Mouse (Mus musculus) midbrain, postnatal 0 days (tissue): ENCODE results near the gene Pf4. TPM values are rescaled to one million over a fixed set of nuclear protein-coding genes. Genes with fewer than 3 reads are reported as not detected.

Experiments used
- ATAC-seq: fragments of 200-750 bp; cut with Nextera tagmentation; 2 replicates; pipeline ENCODE4 v1.8.0; 2017; ENCODE audit warnings: moderate number of reproducible peaks, mild to moderate bottlenecking, moderate TSS enrichment, moderate library complexity; ENCODE audit not compliant: low FRiP score
- DNase-seq: peaks from one replicate; pipeline ENCODE4 v3.0.0-alpha.2; 2015; ENCODE audit warnings: low spot score
- H3K27ac ChIP-seq: fragments of 300-500 bp; sonication (generic); 2 replicates; pipeline ENCODE4 v1.5.1; 2014; ENCODE audit warnings: low read depth, mild to moderate bottlenecking, low read length, mixed read lengths
- H3K27me3 ChIP-seq: fragments of 300-500 bp; sonication (generic); 2 replicates; pipeline ENCODE4 v1.6.1; 2014; ENCODE audit warnings: low read length, control low read depth, mixed read lengths; ENCODE audit not compliant: insufficient read depth
- H3K36me3 ChIP-seq: fragments of 300-500 bp; sonication (generic); 2 replicates; pipeline ENCODE4 v1.6.1; 2014; ENCODE audit warnings: low read length, control low read depth, mixed read lengths; ENCODE audit not compliant: insufficient read depth
- H3K4me1 ChIP-seq: fragments of 300-500 bp; sonication (generic); 2 replicates; pipeline ENCODE4 v1.6.1; 2014; ENCODE audit warnings: mild to moderate bottlenecking, control low read depth, antibody characterized with exemption, low read length, mixed read lengths; ENCODE audit not compliant: insufficient read depth
- H3K4me2 ChIP-seq: fragments of 300-500 bp; sonication (generic); 2 replicates; pipeline ENCODE4 v1.6.1; 2014; ENCODE audit warnings: low read depth, mild to moderate bottlenecking, low read length, mixed read lengths; ENCODE audit not compliant: poor library complexity, severe bottlenecking
- H3K4me3 ChIP-seq: fragments of 300-500 bp; sonication (generic); 2 replicates; pipeline ENCODE4 v1.5.1; 2014; ENCODE audit warnings: low read depth, mild to moderate bottlenecking, low read length, moderate library complexity
- H3K9ac ChIP-seq: fragments of 300-500 bp; sonication (generic); replicated peaks from 2 replicates; pipeline ENCODE4 v1.6.1; 2014; ENCODE audit warnings: mild to moderate bottlenecking, low read length, moderate library complexity, mixed read lengths; ENCODE audit not compliant: poor library complexity, severe bottlenecking
- H3K9me3 ChIP-seq: fragments of 300-500 bp; sonication (generic); 2 replicates; pipeline ENCODE4 v1.6.1; 2016; ENCODE audit warnings: low read length, control low read depth
- CTCF ChIP-seq: IDR thresholded peaks from 2 replicates; pipeline ENCODE4 v1.5.1; 2016; ENCODE audit warnings: antibody characterized with exemption, mild to moderate bottlenecking
- WGBS: fragments of 180-500 bp; shearing (Covaris S2); extraction: QIAGEN DNeasy Blood & Tissue Kit; methylation state at CpG from one replicate; pipeline ENCODE4 v1.1.7; 2014; 5-methylcytosine and 5-hydroxymethylcytosine counted together
- polyA plus RNA-seq: library from polyadenylated mRNA; unstranded; fragments of >200 nt; fragmentation: Nextera tagmentation; extraction: Ambion mirVana; gene quantifications from 2 replicates; pipeline ENCODE4 v1.2.1, GENCODE M21; 2015
- total RNA-seq: library from RNA; depleted of rRNA; stranded (reverse); fragments of >200 nt; gene quantifications from 2 replicates; pipeline ENCODE4 v1.2.3, GENCODE M21; 2014

The Pf4 gene
- total and polyA plus RNA-seq, 2 experiments from 2014 or later = 32.1 to 60.6 TPM

DNA sequence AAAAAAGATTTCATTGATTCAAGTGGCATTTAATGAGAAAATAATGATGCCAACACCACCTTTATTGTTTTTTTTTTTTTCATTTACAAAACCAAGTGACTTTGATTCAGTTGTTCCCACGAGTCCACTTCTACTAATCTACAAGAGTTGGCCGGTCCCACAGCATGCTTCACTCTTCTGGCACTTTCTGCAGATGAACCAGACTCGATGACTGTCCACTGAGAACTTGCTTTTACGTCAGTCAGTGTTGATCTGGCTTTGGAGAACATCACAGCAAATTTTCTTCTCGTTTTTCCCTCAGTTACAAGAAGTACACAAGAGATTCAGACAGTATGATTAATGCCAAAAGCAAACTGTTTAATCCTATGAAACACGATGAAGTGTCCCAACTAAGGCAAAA lies 6.6 kb downstream of the Pf4 start:
- no peaks in the 10 kb centered on the region for H3K27me3 ChIP-seq
- DNase-seq = no peak
- no peak for TF ChIP-seq CTCF
- no peak for ATAC-seq
- H3K4me2 ChIP-seq = no peak overlapping the region
- H3K9me3 ChIP-seq = no peaks in the 10 kb centered on the region
- no peak overlapping the region for H3K9ac ChIP-seq
- H3K4me1 ChIP-seq = no peaks in the 10 kb centered on the region
- no peak overlapping the region for H3K4me3 ChIP-seq
- H3K36me3 ChIP-seq = no peaks in the 10 kb centered on the region
- WGBS = 83% methylated on average over 6 of the region's 6 CpGs
- H3K27ac ChIP-seq = no peak overlapping the region

DNA sequence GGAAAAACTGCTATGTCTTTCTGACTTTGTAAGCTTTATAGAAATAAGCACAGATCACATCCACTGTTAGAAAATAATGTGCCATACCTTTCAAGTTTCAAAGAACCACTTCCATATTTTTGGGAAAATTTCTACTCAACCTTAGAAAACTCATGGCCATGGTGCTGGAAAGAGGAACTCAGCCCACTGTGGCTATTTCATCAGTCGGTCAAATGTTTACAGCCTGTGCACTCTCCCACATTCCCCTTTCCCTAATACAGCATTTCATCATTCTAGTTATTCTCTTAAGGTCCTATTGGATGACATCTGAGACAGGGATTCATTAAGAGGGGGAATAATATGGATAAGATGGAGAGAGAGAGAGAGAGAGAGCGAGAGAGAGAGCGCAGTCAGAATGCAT lies 11.5 kb downstream of the Pf4 start:
- H3K9me3 ChIP-seq = no peaks in the 10 kb centered on the region
- no peak overlapping the region for H3K27ac ChIP-seq
- peaks cover 3% of the 10 kb centered on the region for H3K4me1 ChIP-seq
- 89% methylated on average over 3 of the region's 3 CpGs for WGBS
- H3K27me3 ChIP-seq = no peaks in the 10 kb centered on the region
- no peak for ATAC-seq
- no peak overlapping the region for H3K4me3 ChIP-seq
- DNase-seq = no peak
- TF ChIP-seq CTCF = no peak
- no peaks in the 10 kb centered on the region for H3K36me3 ChIP-seq
- H3K4me2 ChIP-seq = no peak overlapping the region
- no peak overlapping the region for H3K9ac ChIP-seq

GRCm38 (mm10) chr5:90785659-90786588 lies 13.7 kb downstream of the Pf4 start, which contains the start of gene Cxcl3:
Gene Cxcl3 (plus strand): TSS chr5:90786103.
- Histone ChIP-seq H3K4me2 (peak within 1 kb of the TSS; percentile 82), H3K4me1 (peaks cover 3% of the 10 kb centered on the region), H3K27me3 (no peaks in the 10 kb centered on the region), H3K36me3 (no peaks in the 10 kb centered on the region), H3K4me3 (peak within 1 kb of the TSS; percentile 36), H3K9ac (peak within 1 kb of the TSS; percentile 46), H3K27ac (no peak within 1 kb of the TSS), H3K9me3 (no peaks in the 10 kb centered on the region)
- peak; percentile 85 for ATAC-seq
- DNase-seq = peak; percentile 60
- TF ChIP-seq CTCF = peak; percentile 72
- 19% methylated on average over 24 of the region's 26 CpGs for WGBS

DNA sequence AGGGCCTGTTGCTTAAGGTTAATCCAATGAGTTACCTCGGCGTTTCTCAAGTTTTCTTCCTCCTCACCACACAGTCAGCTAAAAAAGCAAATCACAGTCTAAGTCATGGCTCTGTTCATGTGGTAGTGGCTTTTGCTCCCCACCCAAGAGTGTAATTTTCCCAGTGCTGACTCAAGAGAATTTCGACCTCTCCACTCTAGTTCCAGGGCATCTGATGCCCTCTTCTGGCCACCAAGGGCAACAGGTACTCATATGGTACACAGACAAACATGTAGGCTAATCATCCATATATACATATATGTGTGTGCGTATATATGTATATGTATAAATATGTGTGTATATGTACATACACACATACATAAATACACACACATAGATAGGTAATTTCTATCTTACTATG lies 15.9 kb downstream of the Pf4 start:
- Histone ChIP-seq H3K9ac (no peak overlapping the region), H3K9me3 (no peaks in the 10 kb centered on the region), H3K4me2 (no peak overlapping the region), H3K27me3 (no peaks in the 10 kb centered on the region), H3K4me1 (peaks cover 3% of the 10 kb centered on the region), H3K27ac (no peak overlapping the region), H3K4me3 (no peak overlapping the region), H3K36me3 (no peaks in the 10 kb centered on the region)
- DNase-seq (peak; percentile 23), ATAC-seq (no peak)
- peak; percentile 49 for TF ChIP-seq CTCF
- WGBS = 78% methylated on average over 4 of the region's 4 CpGs

DNA sequence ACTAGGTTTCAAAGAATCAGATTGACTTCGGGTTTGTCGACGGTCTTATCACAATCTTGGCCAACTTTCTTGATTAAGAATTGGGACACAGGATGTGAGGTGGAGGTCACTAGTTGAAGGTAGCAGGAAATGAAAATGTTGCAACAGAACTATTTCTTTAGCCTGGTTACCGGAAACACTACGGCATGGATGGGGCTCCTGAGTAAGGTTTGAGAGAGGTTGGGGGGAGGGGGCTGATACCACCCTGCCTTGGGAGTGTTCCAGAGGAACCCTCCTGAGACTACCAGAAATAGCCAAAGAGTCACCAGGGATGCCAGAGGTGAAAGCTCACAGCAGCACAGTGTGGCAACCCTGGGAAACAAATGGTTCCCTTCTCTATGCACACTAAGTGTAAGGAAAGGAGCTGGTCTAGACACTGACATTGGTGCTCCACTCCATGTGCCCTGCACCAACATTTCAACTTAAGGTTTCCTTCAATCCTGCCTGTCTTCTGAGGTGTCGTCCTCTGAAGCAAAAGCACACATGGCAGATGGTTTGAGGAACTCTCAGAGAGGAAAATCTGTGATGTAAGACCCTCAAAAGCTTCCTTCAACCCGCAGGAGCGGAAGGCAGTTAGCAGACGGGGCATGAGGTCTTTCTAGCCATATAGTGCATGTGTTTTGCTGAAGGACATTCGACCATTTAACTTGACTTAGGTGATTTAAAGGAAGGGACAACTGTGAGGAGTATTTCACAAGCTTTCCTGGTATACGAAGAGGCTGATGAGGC lies 17.3 kb downstream of the Pf4 start:
- Histone ChIP-seq H3K27ac (no peak overlapping the region), H3K4me3 (no peak overlapping the region), H3K4me2 (no peak overlapping the region), H3K9ac (no peak overlapping the region), H3K27me3 (no peaks in the 10 kb centered on the region), H3K4me1 (peaks cover 3% of the 10 kb centered on the region), H3K9me3 (no peaks in the 10 kb centered on the region), H3K36me3 (no peaks in the 10 kb centered on the region)
- WGBS = 87% methylated on average over 11 of the region's 11 CpGs
- ATAC-seq = no peak
- no peak for DNase-seq
- no peak for TF ChIP-seq CTCF

- no peak overlapping the region for H3K4me2 ChIP-seq
- no peaks in the 10 kb centered on the region for H3K27me3 ChIP-seq
- ATAC-seq = no peak
- no peaks in the 10 kb centered on the region for H3K9me3 ChIP-seq
- TF ChIP-seq CTCF = no peak
- H3K4me3 ChIP-seq = no peak overlapping the region
- H3K27ac ChIP-seq = no peak overlapping the region
- H3K9ac ChIP-seq = no peak overlapping the region
- no peak for DNase-seq
- H3K4me1 ChIP-seq = peaks cover 3% of the 10 kb centered on the region
- H3K36me3 ChIP-seq = no peaks in the 10 kb centered on the region
- WGBS = 86% methylated on average over 8 of the region's 8 CpGs
These were observed 17.9 kb downstream of the Pf4 start for GRCm38 (mm10) chr5:90790074-90790502.
